Mouse (Mus musculus) hindbrain, embryonic 10.5 days (tissue): ENCODE data around the gene Klhl29. TPM values are rescaled to one million over a fixed set of nuclear protein-coding genes. Genes with fewer than 3 reads are reported as not detected.

Source experiments
- DNase-seq: peaks from one replicate; pipeline ENCODE4 v3.0.0-alpha.2; 2017; ENCODE audit warnings: low spot score
- H3K27ac ChIP-seq: fragments of 300-500 bp; sonication (generic); 2 replicates; pipeline ENCODE4 v1.5.1; 2016; ENCODE audit warnings: mild to moderate bottlenecking, moderate library complexity
- H3K27me3 ChIP-seq: fragments of 300-500 bp; sonication (generic); 2 replicates; pipeline ENCODE4 v1.6.1; 2016; ENCODE audit warnings: mild to moderate bottlenecking; ENCODE audit not compliant: poor library complexity, insufficient read depth, severe bottlenecking
- H3K36me3 ChIP-seq: fragments of 300-500 bp; sonication (generic); 2 replicates; pipeline ENCODE4 v1.6.1; 2016; ENCODE audit warnings: mild to moderate bottlenecking, moderate library complexity
- H3K4me1 ChIP-seq: fragments of 300-500 bp; sonication (generic); replicated peaks from 2 replicates; pipeline ENCODE4 v1.6.1; 2016; ENCODE audit warnings: mild to moderate bottlenecking
- H3K4me3 ChIP-seq: fragments of 300-500 bp; sonication (generic); 2 replicates; pipeline ENCODE4 v1.5.1; 2016; ENCODE audit warnings: mild to moderate bottlenecking, moderate library complexity
- H3K9me3 ChIP-seq: fragments of 300-500 bp; sonication (generic); 2 replicates; pipeline ENCODE4 v1.6.1; 2016; ENCODE audit warnings: mild to moderate bottlenecking, moderate library complexity
- WGBS: fragments of 180-500 bp; shearing (Covaris S2); methylation state at CpG from one replicate; pipeline ENCODE4 v1.1.7; 2016; 5-methylcytosine and 5-hydroxymethylcytosine counted together
- polyA plus RNA-seq: library from polyadenylated mRNA; unstranded; fragments of >200 nt; fragmentation: Nextera tagmentation; extraction: Ambion mirVana; gene quantifications from 2 replicates; pipeline ENCODE4 v1.2.1, GENCODE M21; 2016

Klhl29 gene
- polyA plus RNA-seq, 1 experiment from 2014 or later, result 1.8 TPM

GRCm38 (mm10) chr12:5275507-5275936, 100.0 kb downstream of the Klhl29 start:
- H3K27ac ChIP-seq, result peak overlapping the region; percentile 25; the same call in 1 of the 2 replicates
- H3K9me3 ChIP-seq, result no peaks in the 10 kb centered on the region
- DNase-seq, result no peak
- H3K4me3 ChIP-seq, result no peak overlapping the region
- WGBS, result 80% methylated on average over 6 of the region's 6 CpGs
- peaks cover 20% of the 10 kb centered on the region for H3K4me1 ChIP-seq
- peaks cover 4% of the 10 kb centered on the region; the same call in 1 of the 2 replicates for H3K36me3 ChIP-seq
- H3K27me3 ChIP-seq, result no peaks in the 10 kb centered on the region

GRCm38 (mm10) chr12:5274519-5274944, 101.0 kb downstream of the Klhl29 start:
- no peaks in the 10 kb centered on the region for H3K9me3 ChIP-seq
- DNase-seq, result no peak
- 72% methylated on average over 8 of the region's 8 CpGs for WGBS
- H3K4me1 ChIP-seq, result peaks cover 23% of the 10 kb centered on the region
- H3K27ac ChIP-seq, result 0 out of 2 replicates have a peak overlapping the region, but pooled peaks have one; percentile 25
- H3K36me3 ChIP-seq, result peaks cover 4% of the 10 kb centered on the region; the same call in 1 of the 2 replicates
- no peak overlapping the region for H3K4me3 ChIP-seq
- H3K27me3 ChIP-seq, result no peaks in the 10 kb centered on the region

GRCm38 (mm10) chr12:5273316-5274047, 102.0 kb downstream of the Klhl29 start:
- H3K4me1 ChIP-seq, result peaks cover 33% of the 10 kb centered on the region
- DNase-seq, result no peak
- H3K36me3 ChIP-seq, result peaks cover 4% of the 10 kb centered on the region; the same call in 1 of the 2 replicates
- no peak overlapping the region for H3K4me3 ChIP-seq
- WGBS, result 88% methylated on average over 4 of the region's 4 CpGs
- H3K27me3 ChIP-seq, result no peaks in the 10 kb centered on the region
- no peak overlapping the region for H3K27ac ChIP-seq
- H3K9me3 ChIP-seq, result no peaks in the 10 kb centered on the region

- Histone ChIP-seq H3K4me1 (peaks cover 59% of the 10 kb centered on the region), H3K27ac (no peak overlapping the region)
- WGBS, result 91% methylated on average over 3 of the region's 3 CpGs
These were observed 105.0 kb downstream of the Klhl29 start for GRCm38 (mm10) chr12:5270527-5270926.

GRCm38 (mm10) chr12:5269936-5270335, 105.5 kb downstream of the Klhl29 start:
- Histone ChIP-seq H3K27ac (no peak overlapping the region), H3K9me3 (no peaks in the 10 kb centered on the region), H3K27me3 (no peaks in the 10 kb centered on the region), H3K36me3 (peaks cover 4% of the 10 kb centered on the region; the same call in 1 of the 2 replicates), H3K4me1 (peaks cover 57% of the 10 kb centered on the region), H3K4me3 (no peak overlapping the region)
- no peak for DNase-seq
- 85% methylated on average over 9 of the region's 9 CpGs for WGBS

More at GRCm38 (mm10) chr12:5270527-5270926, 105.0 kb downstream of the Klhl29 start:
- no peak for DNase-seq
- H3K36me3 ChIP-seq, result peaks cover 4% of the 10 kb centered on the region; the same call in 1 of the 2 replicates
- H3K27me3 ChIP-seq, result no peaks in the 10 kb centered on the region
- H3K4me3 ChIP-seq, result no peak overlapping the region
- H3K9me3 ChIP-seq, result no peaks in the 10 kb centered on the region

- Histone ChIP-seq H3K4me1 (peaks cover 49% of the 10 kb centered on the region), H3K27ac (peak overlapping the region; percentile 75), H3K27me3 (no peaks in the 10 kb centered on the region), H3K4me3 (no peak overlapping the region), H3K9me3 (no peaks in the 10 kb centered on the region), H3K36me3 (peaks cover 4% of the 10 kb centered on the region; the same call in 1 of the 2 replicates)
- no peak for DNase-seq
- 82% methylated on average over 7 of the region's 7 CpGs for WGBS
These were observed 106.4 kb downstream of the Klhl29 start for GRCm38 (mm10) chr12:5269061-5269460.

- H3K4me1 ChIP-seq, result peaks cover 49% of the 10 kb centered on the region
- H3K9me3 ChIP-seq, result no peaks in the 10 kb centered on the region
- peak overlapping the region; percentile 86 for H3K27ac ChIP-seq
- no peak overlapping the region for H3K4me3 ChIP-seq
- WGBS, result 40% methylated on average over 9 of the region's 9 CpGs
- peaks cover 4% of the 10 kb centered on the region; the same call in 1 of the 2 replicates for H3K36me3 ChIP-seq
- peak; percentile 50 for DNase-seq
- H3K27me3 ChIP-seq, result no peaks in the 10 kb centered on the region
These were observed 107.3 kb downstream of the Klhl29 start for GRCm38 (mm10) chr12:5268188-5268612.

GRCm38 (mm10) chr12:5267271-5268187, 108.0 kb downstream of the Klhl29 start:
- H3K27me3 ChIP-seq, result no peaks in the 10 kb centered on the region
- DNase-seq, result no peak
- no peaks in the 10 kb centered on the region for H3K9me3 ChIP-seq
- H3K4me1 ChIP-seq, result peaks cover 49% of the 10 kb centered on the region
- WGBS, result 59% methylated on average over 9 of the region's 9 CpGs
- peak overlapping the region; percentile 86 for H3K27ac ChIP-seq
- peaks cover 4% of the 10 kb centered on the region; the same call in 1 of the 2 replicates for H3K36me3 ChIP-seq
- no peak overlapping the region for H3K4me3 ChIP-seq

GRCm38 (mm10) chr12:5266773-5267172, 108.7 kb downstream of the Klhl29 start:
- H3K27ac ChIP-seq, result peak overlapping the region; percentile 86
- WGBS, result 86% methylated on average over 4 of the region's 4 CpGs
- H3K27me3 ChIP-seq, result no peaks in the 10 kb centered on the region
- no peaks in the 10 kb centered on the region for H3K9me3 ChIP-seq
- peaks cover 49% of the 10 kb centered on the region for H3K4me1 ChIP-seq
- H3K4me3 ChIP-seq, result no peak overlapping the region
- no peak for DNase-seq
- H3K36me3 ChIP-seq, result peaks cover 4% of the 10 kb centered on the region; the same call in 1 of the 2 replicates

GRCm38 (mm10) chr12:5261476-5261875, 114.0 kb downstream of the Klhl29 start:
- no peaks in the 10 kb centered on the region for H3K27me3 ChIP-seq
- H3K27ac ChIP-seq, result no peak overlapping the region
- no peak for DNase-seq
- H3K36me3 ChIP-seq, result no peaks in the 10 kb centered on the region
- no peaks in the 10 kb centered on the region for H3K9me3 ChIP-seq
- no peak overlapping the region for H3K4me3 ChIP-seq
- 91% methylated on average over 4 of the region's 4 CpGs for WGBS
- H3K4me1 ChIP-seq, result peaks cover 30% of the 10 kb centered on the region

- 88% methylated on average over 3 of the region's 3 CpGs for WGBS
- no peak for DNase-seq
These were observed 116.7 kb downstream of the Klhl29 start for GRCm38 (mm10) chr12:5258779-5259178.

GRCm38 (mm10) chr12:5257174-5257573, 118.3 kb downstream of the Klhl29 start:
- Histone ChIP-seq H3K27me3 (no peaks in the 10 kb centered on the region), H3K4me1 (peaks cover 58% of the 10 kb centered on the region), H3K36me3 (no peaks in the 10 kb centered on the region), H3K4me3 (no peak overlapping the region), H3K27ac (no peak overlapping the region), H3K9me3 (no peaks in the 10 kb centered on the region)
- DNase-seq, result no peak
- WGBS, result 75% methylated on average over 4 of the region's 4 CpGs

More at GRCm38 (mm10) chr12:5258779-5259178, 116.7 kb downstream of the Klhl29 start:
- Histone ChIP-seq H3K4me3 (no peak overlapping the region), H3K27me3 (no peaks in the 10 kb centered on the region), H3K4me1 (peaks cover 45% of the 10 kb centered on the region), H3K36me3 (no peaks in the 10 kb centered on the region), H3K9me3 (no peaks in the 10 kb centered on the region), H3K27ac (no peak overlapping the region)
